Mouse (Mus musculus) heart, adult 2 months (tissue): ENCODE measurements around the gene Rnf40. TPM values are rescaled to one million over a fixed set of nuclear protein-coding genes. Genes with fewer than 3 reads are reported as not detected.

Experiments used
- DNase-seq, 2 experiments: peaks; one replicate each; pipeline ENCODE4 v3.0.0; 2021
- H3K27ac ChIP-seq: fragments of 200-600 bp; 2 replicates; pipeline ENCODE4 v1.8.1; 2022
- H3K27me3 ChIP-seq: fragments of 200-500 bp; 2 replicates; pipeline ENCODE4 v1.6.1; 2012; ENCODE audit warnings: mild to moderate bottlenecking, low read length, inconsistent platforms, mixed read lengths; ENCODE audit not compliant: control insufficient read depth, insufficient read depth
- H3K36me3 ChIP-seq: fragments of 200-500 bp; 2 replicates; pipeline ENCODE4 v1.6.1; 2012; ENCODE audit warnings: low read length, inconsistent platforms; ENCODE audit not compliant: control insufficient read depth, insufficient read depth
- H3K4me1 ChIP-seq: fragments of 200-500 bp; 2 replicates; pipeline ENCODE4 v1.6.1; 2011; ENCODE audit warnings: low read length; ENCODE audit not compliant: control insufficient read depth, insufficient read depth
- H3K4me3 ChIP-seq: fragments of 200-600 bp; 2 replicates; pipeline ENCODE4 v1.8.1; 2022
- H3K79me2 ChIP-seq: fragments of 200-500 bp; replicated peaks from 2 replicates; pipeline ENCODE4 v1.6.1; 2012; ENCODE audit warnings: mild to moderate bottlenecking, inconsistent platforms, low read length, moderate library complexity, mixed read lengths; ENCODE audit not compliant: control insufficient read depth, insufficient read depth
- H3K9ac ChIP-seq: fragments of 200-500 bp; 2 replicates; pipeline ENCODE4 v1.6.1; 2012; ENCODE audit warnings: low read depth, mild to moderate bottlenecking, control low read depth, inconsistent platforms, low read length, mixed read lengths
- CTCF ChIP-seq: fragments of 200-600 bp; IDR thresholded peaks from 2 replicates; pipeline ENCODE4 v1.8.1; 2022; ENCODE audit warnings: antibody characterized with exemption, mild to moderate bottlenecking, moderate library complexity
- EP300 ChIP-seq: fragments of 200-500 bp; IDR thresholded peaks from 2 replicates; pipeline ENCODE4 v1.6.1; 2011; ENCODE audit warnings: low read depth, low read length, control low read depth; ENCODE audit not compliant: insufficient read depth
- POLR2A ChIP-seq: fragments of 200-500 bp; IDR thresholded peaks from 2 replicates; pipeline ENCODE4 v1.6.1; 2011; ENCODE audit warnings: mild to moderate bottlenecking, low read depth, low read length, control low read depth; ENCODE audit not compliant: insufficient read depth
- WGBS: fragments of 180-500 bp; shearing (Covaris S2); methylation state at CpG from one replicate; pipeline ENCODE4 v1.1.7; 2018; 5-methylcytosine and 5-hydroxymethylcytosine counted together
- intact Hi-C: fragments of 180-260 bp; cut with DNase I; formaldehyde crosslinking; loops from one replicate; pipeline ENCODE4 v1.15.1; 2025
- polyA plus RNA-seq: library from polyadenylated mRNA; depleted of rRNA; stranded (reverse); fragments of >200 nt; gene quantifications from 2 replicates; pipeline ENCODE4 v1.2.3, GENCODE M21; 2012
- total RNA-seq, 2 experiments: library from RNA; stranded (reverse); gene quantifications; 2 replicates each; pipeline ENCODE4 v1.2.3; 2021

Gene Rnf40
- total and polyA plus RNA-seq, 3 experiments, result 18.2 to 44.8 (median 41.0) TPM

DNA sequence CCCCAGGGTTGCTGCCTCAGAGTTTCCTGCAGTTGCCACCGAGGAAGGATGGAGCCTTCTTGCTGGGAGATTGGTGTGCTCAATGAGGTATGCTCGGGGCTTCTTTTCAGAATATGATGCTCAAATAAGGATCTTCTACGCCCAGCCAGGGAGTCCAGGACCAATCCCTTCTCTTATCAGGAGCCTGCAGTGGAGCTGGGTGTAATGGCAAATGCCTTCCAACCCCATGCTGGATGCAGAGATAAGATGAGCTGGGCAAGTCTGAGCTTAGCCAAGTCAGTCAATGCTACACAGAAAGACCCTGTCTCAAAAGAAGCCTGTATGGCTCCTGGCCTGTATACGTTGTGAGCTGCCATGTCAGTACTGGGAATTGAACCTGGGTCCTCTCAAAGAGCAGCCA is 37.9 kb downstream of the Rnf40 start:
- WGBS, result 83% methylated on average over 4 of the region's 4 CpGs
- H3K36me3 ChIP-seq, result no peaks in the 10 kb centered on the region
- intact Hi-C loops, result no loop called here
- no peaks in the 10 kb centered on the region for H3K79me2 ChIP-seq
- no peak for DNase-seq
- H3K4me3 ChIP-seq, result no peak overlapping the region
- H3K27me3 ChIP-seq, result no peaks in the 10 kb centered on the region
- no peak overlapping the region for H3K9ac ChIP-seq
- no peak overlapping the region for H3K27ac ChIP-seq
- TF ChIP-seq EP300 (no peak), CTCF (no peak), POLR2A (no peak)
- no peaks in the 10 kb centered on the region for H3K4me1 ChIP-seq

- no peak for TF ChIP-seq EP300
- no peak for TF ChIP-seq CTCF
- WGBS, result 70% methylated on average over 5 of the region's 5 CpGs
These were observed 40.1 kb downstream of the Rnf40 start for GRCm38 (mm10) chr7:127628646-127629045.

DNA sequence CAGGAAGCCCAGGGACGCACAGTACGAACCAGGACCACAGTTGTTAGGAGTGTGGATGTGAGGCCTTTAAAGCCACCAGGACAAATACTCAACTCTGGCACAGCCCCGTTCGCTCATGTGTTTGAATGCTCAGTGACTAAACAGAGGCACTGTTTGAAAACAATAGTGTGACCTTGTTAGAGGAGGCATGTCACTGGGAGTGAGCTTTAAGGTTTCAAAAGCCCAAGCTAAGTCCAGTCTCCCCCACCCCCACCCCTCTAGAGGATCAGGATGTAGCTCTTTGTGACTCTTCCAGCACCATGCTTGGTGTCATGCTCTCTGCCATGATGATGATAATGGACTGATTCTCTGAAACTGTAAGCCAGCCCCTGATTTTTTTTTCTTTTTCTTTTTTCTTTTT is 42.8 kb downstream of the Rnf40 start:
- TF ChIP-seq EP300, result no peak
- no peak for TF ChIP-seq CTCF
- no peak for TF ChIP-seq POLR2A
- no peaks in the 10 kb centered on the region for H3K36me3 ChIP-seq
- H3K4me1 ChIP-seq, result no peaks in the 10 kb centered on the region
- H3K9ac ChIP-seq, result no peak overlapping the region
- no peak overlapping the region for H3K4me3 ChIP-seq
- DNase-seq, result no peak
- H3K27ac ChIP-seq, result no peak overlapping the region
- H3K79me2 ChIP-seq, result no peaks in the 10 kb centered on the region
- intact Hi-C loops, result no loop called here
- H3K27me3 ChIP-seq, result no peaks in the 10 kb centered on the region
- WGBS, result 75% methylated on average over 4 of the region's 4 CpGs

More at GRCm38 (mm10) chr7:127628646-127629045, 40.1 kb downstream of the Rnf40 start:
- Histone ChIP-seq H3K4me3 (no peak overlapping the region), H3K79me2 (no peaks in the 10 kb centered on the region), H3K9ac (no peak overlapping the region), H3K27ac (no peak overlapping the region), H3K4me1 (no peaks in the 10 kb centered on the region), H3K36me3 (no peaks in the 10 kb centered on the region), H3K27me3 (no peaks in the 10 kb centered on the region)
- DNase-seq, result no peak
- intact Hi-C loops, result no loop called here

- Histone ChIP-seq H3K27ac (peak overlapping the region; percentile 49), H3K4me3 (peak overlapping the region; percentile 63), H3K4me1 (peaks cover 3% of the 10 kb centered on the region), H3K9ac (peak overlapping the region; percentile 52), H3K79me2 (no peaks in the 10 kb centered on the region), H3K36me3 (no peaks in the 10 kb centered on the region; the same call in 1 of the 2 replicates), H3K27me3 (no peaks in the 10 kb centered on the region)
- WGBS, result under 1% methylated on average over 27 of the region's 27 CpGs
- TF ChIP-seq CTCF (no peak), EP300 (no peak), POLR2A (0 out of 2 replicates have a peak, but pooled peaks have one; percentile 44)
- intact Hi-C loops, result no loop called here
- peak; percentile 82 to 83 for DNase-seq
These were observed 48.4 kb downstream of the Rnf40 start for GRCm38 (mm10) chr7:127636963-127637362.

DNA sequence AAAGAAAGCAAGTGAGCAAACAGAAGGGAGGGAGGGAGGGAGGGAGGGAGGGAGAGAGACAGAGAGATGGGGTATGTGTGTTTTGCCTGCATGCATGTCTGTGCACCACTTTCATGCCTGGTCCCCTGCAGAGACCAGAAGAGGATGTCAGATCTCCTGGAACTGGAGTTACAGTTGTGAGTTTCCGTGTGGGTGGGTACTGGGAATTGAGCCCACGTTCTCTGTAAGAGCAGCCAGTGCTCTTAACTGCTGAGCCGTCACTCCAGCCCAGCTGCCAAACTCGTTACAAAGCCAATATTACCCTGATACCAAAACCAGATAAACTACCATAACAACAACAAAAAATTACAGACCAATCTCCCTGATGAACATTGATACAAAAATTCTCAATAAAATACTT is 52.7 kb downstream of the Rnf40 start:
- no peak for TF ChIP-seq POLR2A
- TF ChIP-seq EP300, result no peak
- no peak for TF ChIP-seq CTCF

DNA sequence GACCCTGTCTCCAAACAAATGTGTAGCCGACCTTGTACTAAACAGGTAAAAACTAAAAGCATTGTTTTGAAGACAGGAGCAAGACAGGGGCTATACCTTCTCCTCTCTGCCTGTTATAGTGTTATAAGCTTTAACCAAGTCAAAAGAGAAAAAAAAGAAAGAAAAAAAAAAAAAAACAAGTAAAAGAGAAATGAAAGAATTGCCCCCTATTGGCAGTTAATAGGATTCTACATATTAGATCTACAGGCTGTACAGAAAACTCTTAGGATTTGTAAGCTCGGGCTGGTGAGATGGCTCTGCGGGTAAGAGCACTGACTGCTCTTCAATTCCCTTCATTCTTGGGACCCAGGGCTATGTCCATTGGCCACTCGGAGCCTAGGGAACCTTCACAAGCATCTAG is 53.7 kb downstream of the Rnf40 start:
- Histone ChIP-seq H3K36me3 (no peaks in the 10 kb centered on the region; the same call in 1 of the 2 replicates), H3K4me3 (no peak overlapping the region), H3K79me2 (no peaks in the 10 kb centered on the region), H3K27me3 (no peaks in the 10 kb centered on the region), H3K9ac (no peak overlapping the region), H3K4me1 (peaks cover 3% of the 10 kb centered on the region), H3K27ac (no peak overlapping the region)
- intact Hi-C loops, result no loop called here
- TF ChIP-seq POLR2A (no peak), CTCF (no peak), EP300 (no peak)
- WGBS, result 81% methylated on average over 4 of the region's 4 CpGs
- DNase-seq, result no peak

More for the DNA sequence above, 52.7 kb downstream of the Rnf40 start:
- 20% methylated on average over 4 of the region's 4 CpGs for WGBS
- no peak overlapping the region for H3K27ac ChIP-seq
- intact Hi-C loops, result no loop called here
- no peaks in the 10 kb centered on the region for H3K79me2 ChIP-seq
- H3K27me3 ChIP-seq, result no peaks in the 10 kb centered on the region
- H3K9ac ChIP-seq, result no peak overlapping the region
- H3K4me3 ChIP-seq, result no peak overlapping the region
- DNase-seq, result no peak
- peaks cover 3% of the 10 kb centered on the region for H3K4me1 ChIP-seq
- no peaks in the 10 kb centered on the region; the same call in 1 of the 2 replicates for H3K36me3 ChIP-seq
